Mouse (Mus musculus) intestine, postnatal 0 days (tissue): ENCODE measurements around the gene Gal3st2c. TPM values are rescaled to one million over a fixed set of nuclear protein-coding genes. Genes with fewer than 3 reads are reported as not detected.
"Not testable (repeated sequence)": the region's sequence is repeated elsewhere in the genome, so short reads cannot be mapped to it uniquely, and the experiment has no call there.

ENCODE experiments used
- ATAC-seq: fragments of 200-750 bp; cut with Nextera tagmentation; 2 replicates; pipeline ENCODE4 v1.8.0; 2017; ENCODE audit warnings: mild to moderate bottlenecking, moderate TSS enrichment, moderate library complexity
- H3K27ac ChIP-seq: fragments of 300-500 bp; sonication (generic); 2 replicates; pipeline ENCODE4 v1.5.1; 2014; ENCODE audit warnings: mild to moderate bottlenecking, low read depth, low read length, moderate library complexity
- H3K27me3 ChIP-seq: fragments of 300-500 bp; sonication (generic); replicated peaks from 2 replicates; pipeline ENCODE4 v1.6.1; 2014; ENCODE audit warnings: low read length, mixed read lengths; ENCODE audit not compliant: control insufficient read depth, insufficient read depth
- H3K36me3 ChIP-seq: fragments of 300-500 bp; sonication (generic); 2 replicates; pipeline ENCODE4 v1.6.1; 2014; ENCODE audit warnings: mild to moderate bottlenecking, moderate library complexity; ENCODE audit not compliant: control insufficient read depth, insufficient read depth
- H3K4me1 ChIP-seq: fragments of 300-500 bp; sonication (generic); replicated peaks from 2 replicates; pipeline ENCODE4 v1.6.1; 2014; ENCODE audit warnings: antibody characterized with exemption, low read length, mixed read lengths; ENCODE audit not compliant: control insufficient read depth, insufficient read depth
- H3K4me2 ChIP-seq: fragments of 300-500 bp; sonication (generic); replicated peaks from 2 replicates; pipeline ENCODE4 v1.6.1; 2014; ENCODE audit warnings: low read depth, mild to moderate bottlenecking, moderate library complexity
- H3K4me3 ChIP-seq: fragments of 300-500 bp; sonication (generic); 2 replicates; pipeline ENCODE4 v1.5.1; 2014; ENCODE audit warnings: low read depth, low read length
- H3K9ac ChIP-seq: fragments of 300-500 bp; sonication (generic); 2 replicates; pipeline ENCODE4 v1.6.1; 2014; ENCODE audit warnings: mild to moderate bottlenecking, low read depth, low read length
- H3K9me3 ChIP-seq: fragments of 300-500 bp; sonication (generic); 2 replicates; pipeline ENCODE4 v1.6.1; 2016; ENCODE audit warnings: mixed run types; ENCODE audit not compliant: control insufficient read depth
- CTCF ChIP-seq: sonication (generic); IDR thresholded peaks from 2 replicates; pipeline ENCODE4 v1.5.1; 2016; ENCODE audit warnings: low read depth, mild to moderate bottlenecking, control low read depth, antibody characterized with exemption, moderate library complexity
- WGBS: fragments of 180-500 bp; shearing (Covaris S2); extraction: QIAGEN DNeasy Blood & Tissue Kit; methylation state at CpG from one replicate; pipeline ENCODE4 v1.1.7; 2014; 5-methylcytosine and 5-hydroxymethylcytosine counted together
- polyA plus RNA-seq: library from polyadenylated mRNA; unstranded; fragments of >200 nt; fragmentation: Nextera tagmentation; extraction: Ambion mirVana; gene quantifications from 2 replicates; pipeline ENCODE4 v1.2.1, GENCODE M21; 2015

Gene Gal3st2c
- polyA plus RNA-seq, 1 experiment from 2014 or later = 0.07 TPM

- Histone ChIP-seq H3K9me3 (no peaks in the 10 kb centered on the region), H3K4me3 (no peak overlapping the region), H3K4me1 (no peaks in the 10 kb centered on the region), H3K36me3 (no peaks in the 10 kb centered on the region), H3K9ac (no peak overlapping the region), H3K27ac (no peak overlapping the region), H3K27me3 (no peaks in the 10 kb centered on the region), H3K4me2 (no peak overlapping the region)
- no peak for ATAC-seq
- WGBS = 20% methylated on average over 3 of the region's 3 CpGs
- TF ChIP-seq CTCF = no peak
Observed at GRCm38 (mm10) chr1:94055966-94056365, 65.7 kb downstream of the Gal3st2c start.

- H3K4me2 ChIP-seq = no peak overlapping the region
- H3K9me3 ChIP-seq = no peaks in the 10 kb centered on the region
- no peak for TF ChIP-seq CTCF
- no peak overlapping the region for H3K27ac ChIP-seq
- no peak overlapping the region for H3K9ac ChIP-seq
- H3K27me3 ChIP-seq = no peaks in the 10 kb centered on the region
- ATAC-seq = no peak
- no peaks in the 10 kb centered on the region for H3K4me1 ChIP-seq
- H3K4me3 ChIP-seq = no peak overlapping the region
- WGBS = 89% methylated on average over 2 of the region's 2 CpGs
- no peaks in the 10 kb centered on the region for H3K36me3 ChIP-seq
Observed at GRCm38 (mm10) chr1:94057401-94057800, 67.1 kb downstream of the Gal3st2c start.

- H3K4me2 ChIP-seq, H3K27me3 ChIP-seq, H3K9me3 ChIP-seq, H3K27ac ChIP-seq, H3K4me1 ChIP-seq, H3K36me3 ChIP-seq, H3K9ac ChIP-seq, ATAC-seq, H3K4me3 ChIP-seq: not testable (repeated sequence)
- 79% methylated on average over 1 of the region's 1 CpGs for WGBS
Observed at GRCm38 (mm10) chr1:94058281-94058680, 68.0 kb downstream of the Gal3st2c start.

Other genes with a start within 250 kb of the Gal3st2c start
- gene Atg4b, start 239.0 kb upstream of the Gal3st2c start, polyA plus RNA-seq = 66.7 and 66.9 TPM in 2 replicates
- 56.6 and 59.0 TPM in 2 replicates for gene Thap4, start 235.6 kb upstream of the Gal3st2c start, polyA plus RNA-seq
- gene Dtymk, start 188.6 kb upstream of the Gal3st2c start, polyA plus RNA-seq = 85.8 and 87.1 TPM in 2 replicates
- 6.0 and 7.2 TPM in 2 replicates for gene Ing5, start 186.5 kb upstream of the Gal3st2c start, polyA plus RNA-seq
- 9.3 and 9.5 TPM in 2 replicates for gene D2hgdh, start 165.6 kb upstream of the Gal3st2c start, polyA plus RNA-seq
- gene Gal3st2, start 129.2 kb upstream of the Gal3st2c start, polyA plus RNA-seq = 13.3 and 14.1 TPM in 2 replicates
- gene Gal3st2b, start 72.2 kb upstream of the Gal3st2c start, polyA plus RNA-seq = 0.17 and 0.21 TPM in 2 replicates
- not detected in 2 replicates for gene Neu4, start 29.9 kb downstream of the Gal3st2c start, polyA plus RNA-seq
- 0.09 and 0.14 TPM in 2 replicates for gene Pdcd1, start 62.0 kb downstream of the Gal3st2c start, polyA plus RNA-seq